Mouse (Mus musculus) cerebellum, adult 18-20 months (tissue): ENCODE measurements at regions not wholly inside any gene's neighbourhood (a gene's known extent, or its start where the extent isn't known, plus 50 kb on each side); places are given as distances from the start of the nearest gene placed in this dataset.
A peak's percentile ranks its signal among the peaks of the same experiment; 100 is the strongest.
"Not testable (repeated sequence)": the region's sequence is repeated elsewhere in the genome, so short reads cannot be mapped to it uniquely, and the experiment has no call there.

ENCODE experiments used
- DNase-seq, 2 experiments: peaks; one replicate each; pipeline ENCODE4 v3.0.0; 2021

DNA sequence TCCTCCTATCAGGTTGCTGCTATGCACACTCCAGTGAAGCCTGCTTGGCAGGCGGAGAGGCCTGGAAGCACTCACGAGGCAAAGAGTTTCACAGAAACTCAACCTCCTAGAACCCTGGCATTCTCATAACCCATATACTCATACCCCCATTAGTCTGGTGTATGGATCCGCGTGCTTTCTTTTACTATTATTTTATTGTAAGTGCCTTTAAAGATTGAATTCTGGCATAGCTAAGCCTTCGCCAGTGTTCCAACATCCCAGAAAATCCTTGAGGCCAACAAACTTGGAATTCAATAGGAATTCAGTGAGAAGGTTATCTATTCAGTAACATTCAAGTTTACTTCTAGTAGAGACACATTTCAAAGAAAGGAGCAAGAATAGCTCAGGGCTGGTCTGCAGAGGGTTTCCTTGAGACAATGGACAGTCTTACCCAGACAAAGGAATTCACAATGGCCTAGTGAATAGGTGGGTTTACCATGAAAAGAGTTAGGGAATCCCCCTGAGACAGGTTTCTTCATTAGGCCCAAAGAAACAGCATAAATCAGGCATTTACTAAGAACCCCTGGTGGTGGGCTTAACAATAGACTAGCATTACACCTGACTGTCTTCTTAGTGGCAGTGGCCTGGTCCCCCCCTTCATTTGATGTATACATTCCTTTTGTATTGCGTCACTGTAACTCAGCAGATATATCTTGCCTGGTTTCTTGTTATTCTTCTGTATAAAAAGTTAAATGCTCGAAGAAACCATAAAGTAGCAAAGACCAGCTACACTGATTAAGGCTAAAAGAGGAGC lies 80.8 kb upstream of the Gm15446 start:
- DNase-seq: not testable (repeated sequence)

DNA sequence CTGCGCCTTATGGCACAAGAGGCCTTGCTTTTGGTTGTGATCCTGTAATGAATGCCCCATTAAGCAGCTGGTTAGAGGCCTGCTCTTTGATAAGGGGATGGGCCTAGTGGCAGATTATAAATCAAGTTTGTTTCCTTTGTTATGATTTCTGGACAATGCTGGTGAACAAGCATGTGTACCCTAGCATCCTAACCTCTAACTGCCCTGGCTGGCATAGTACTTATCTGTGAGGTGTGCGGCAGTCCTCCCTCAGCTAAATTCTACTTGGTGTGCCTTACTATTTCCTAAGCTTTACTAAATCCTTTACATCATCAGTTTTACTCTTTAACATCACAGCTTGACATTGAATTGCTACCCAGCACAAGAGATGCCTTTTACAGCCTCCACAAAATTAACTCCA lies 79.0 kb upstream of the Gm15446 start:
- DNase-seq: not testable (repeated sequence)

DNA sequence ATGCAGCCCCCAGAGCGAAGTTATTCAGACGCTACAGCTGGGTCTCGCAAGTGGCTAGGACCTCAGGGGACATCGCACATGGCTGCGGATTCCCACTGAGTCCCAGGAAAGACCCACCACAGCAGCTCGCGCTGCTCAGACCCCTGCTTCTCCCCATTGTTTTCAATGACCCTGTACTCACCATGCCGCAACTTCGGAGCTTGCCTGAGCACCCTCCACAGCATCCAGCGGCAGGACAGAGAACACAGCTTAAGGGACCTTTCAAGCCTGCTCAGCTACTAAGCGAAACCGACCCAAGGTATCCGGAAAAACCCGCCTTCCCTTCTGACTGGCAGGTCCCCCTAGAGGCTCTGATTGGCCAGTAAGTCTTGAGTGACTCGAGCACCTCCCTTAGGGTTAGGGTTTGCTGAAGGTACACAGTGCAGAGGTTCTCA lies 78.4 kb upstream of the Gm15446 start:
- DNase-seq: peak in 1 of 2 experiments; percentile 3

DNA sequence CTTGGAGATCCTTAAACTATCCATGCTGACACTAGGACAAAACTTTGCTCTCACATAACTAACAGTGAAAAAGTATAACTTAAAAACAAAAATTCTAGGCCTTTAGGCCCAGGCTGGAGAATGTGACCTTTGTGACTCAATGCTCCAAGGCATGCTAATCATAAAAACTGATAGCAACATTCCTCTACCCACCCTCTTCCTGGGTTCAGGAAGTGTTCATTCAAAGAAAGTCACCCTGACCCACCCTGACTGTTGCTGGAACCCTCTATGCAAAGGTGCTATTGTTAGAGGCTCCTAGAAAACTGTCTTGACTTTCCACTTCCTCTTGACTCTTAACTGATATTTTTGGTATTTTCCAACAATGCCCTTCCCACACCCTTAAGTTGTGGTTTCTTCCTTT lies 72.0 kb upstream of the Gm15446 start:
- DNase-seq: not testable (repeated sequence)

DNA sequence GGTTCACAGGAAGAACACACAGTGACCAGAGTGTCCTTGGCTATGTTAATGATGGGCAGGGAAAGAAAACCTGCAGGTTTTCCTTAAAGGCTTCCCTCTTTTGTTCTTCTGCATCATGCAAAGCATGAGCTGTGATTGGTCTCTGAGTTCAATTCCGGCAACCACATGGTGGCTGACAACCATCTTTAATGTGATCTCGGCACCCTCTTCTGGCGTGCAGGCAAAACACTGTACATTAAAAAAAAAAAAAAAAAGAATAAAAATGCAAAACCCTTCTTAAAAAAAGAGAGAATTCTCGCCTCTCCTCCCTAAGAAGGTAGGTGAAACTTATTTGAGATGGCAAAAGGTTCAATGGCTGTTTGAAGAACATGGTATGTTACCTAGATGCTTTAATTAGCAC lies 62.8 kb upstream of the Gm15446 start:
- no peak for DNase-seq

DNA sequence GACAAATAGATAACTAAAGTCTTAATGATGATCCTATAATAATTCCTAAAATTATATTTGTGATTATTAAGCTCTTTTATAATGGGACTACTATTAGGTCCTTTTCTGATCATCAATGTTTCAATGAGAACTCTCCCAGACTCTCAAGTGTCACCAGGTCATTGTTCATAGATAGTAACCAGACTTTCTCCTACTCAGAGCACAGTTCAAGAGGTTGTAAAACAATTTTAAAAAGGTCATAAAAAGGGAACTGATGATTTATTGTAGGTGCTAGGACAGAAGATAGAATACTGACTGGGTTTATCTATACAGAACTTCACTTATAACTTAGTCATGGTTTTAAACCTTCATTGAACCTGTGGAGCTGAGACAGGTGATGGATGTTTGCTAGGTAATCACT lies 58.7 kb upstream of the Gm15446 start:
- not testable (repeated sequence) for DNase-seq

DNA sequence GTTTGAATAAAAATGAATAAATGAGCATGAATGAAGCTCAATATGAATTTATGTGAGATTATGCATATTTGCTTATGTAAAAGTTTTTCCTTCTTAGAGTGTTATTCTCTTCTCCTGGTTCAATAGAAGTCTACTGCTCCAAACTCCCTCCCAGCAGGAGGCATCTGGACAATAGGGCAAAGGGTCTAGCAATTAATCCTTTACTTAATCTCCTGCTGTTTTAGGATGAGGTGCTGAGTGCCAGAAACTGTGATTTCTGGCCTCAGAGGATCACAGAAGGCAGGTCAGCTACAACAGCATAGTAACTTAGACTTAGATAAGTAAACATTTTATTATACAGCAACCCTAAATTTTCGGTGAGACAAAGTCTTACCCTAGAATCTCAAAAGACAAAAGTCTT lies 57.6 kb upstream of the Gm15446 start:
- DNase-seq: no peak

DNA sequence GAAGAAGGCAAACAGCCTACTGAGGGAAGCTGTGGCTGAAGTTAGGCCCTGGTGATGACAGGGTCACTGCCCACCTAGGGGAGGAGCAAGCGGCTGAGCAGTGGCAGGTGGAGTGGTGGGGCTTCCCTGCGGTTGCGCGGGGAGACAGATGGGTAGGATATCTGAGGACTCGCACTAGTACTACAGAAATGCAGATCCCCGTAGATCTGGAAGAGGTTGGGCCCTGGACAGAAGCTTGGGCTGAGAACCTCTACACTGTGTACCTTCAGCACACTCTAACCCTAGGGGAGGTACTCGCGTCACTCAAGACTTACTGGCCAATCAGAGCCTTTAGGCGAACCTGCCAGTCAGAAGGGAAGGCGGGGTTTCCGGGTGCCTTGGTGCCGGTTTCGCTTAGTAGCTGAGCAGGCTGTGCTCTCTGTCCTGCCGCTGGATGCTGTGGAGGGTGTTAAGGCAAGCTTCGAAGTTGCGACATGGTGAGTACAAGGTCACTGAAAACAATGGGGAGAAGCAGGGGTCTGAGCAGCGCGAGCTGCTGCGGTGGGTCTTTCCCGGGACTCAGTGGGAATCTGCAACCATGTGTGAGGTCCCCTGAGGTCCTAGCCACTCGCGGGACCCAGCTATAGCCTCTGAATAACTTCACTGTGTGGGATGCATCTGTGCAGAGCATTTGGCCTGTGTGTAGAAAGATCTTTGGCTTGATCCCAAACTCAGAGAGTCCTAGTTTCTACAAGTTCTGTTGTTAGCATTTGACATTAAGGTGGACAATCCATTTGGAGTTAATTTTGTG lies 56.7 kb upstream of the Gm15446 start:
- DNase-seq: peak; percentile 84 to 93

DNA sequence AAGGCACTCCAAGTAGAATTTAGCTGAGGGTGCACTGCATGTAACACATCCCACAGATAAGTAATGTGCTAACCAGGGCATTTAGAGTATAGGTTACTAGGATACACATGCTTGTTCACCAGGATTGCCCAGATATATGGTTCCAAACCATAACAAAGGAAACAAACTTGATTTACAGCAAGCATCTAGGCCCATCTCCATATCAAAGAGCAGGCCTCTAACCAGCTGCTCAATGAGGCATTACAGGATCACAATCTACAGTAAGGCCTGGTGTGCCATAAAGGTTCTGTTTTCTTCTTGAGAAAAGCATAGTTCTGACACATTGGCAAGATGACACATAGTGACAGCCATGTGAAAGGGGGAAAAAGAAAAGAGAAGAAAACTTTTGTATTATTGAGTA lies 56.0 kb upstream of the Gm15446 start:
- DNase-seq: not testable (repeated sequence)
